Mouse (Mus musculus) E14TG2a.4 (cell line): Measurements from ENCODE around the gene Trem2.

Source experiments
- CTCF ChIP-seq: conservative IDR thresholded peaks from 2 replicates; pipeline ENCODE4 v1.5.1; 2014; ENCODE audit warnings: low read length
- NANOG ChIP-seq: IDR thresholded peaks from 2 replicates; pipeline ENCODE4 v1.6.1; 2014; ENCODE audit warnings: borderline replicate concordance, low read length, mixed read lengths

DNA sequence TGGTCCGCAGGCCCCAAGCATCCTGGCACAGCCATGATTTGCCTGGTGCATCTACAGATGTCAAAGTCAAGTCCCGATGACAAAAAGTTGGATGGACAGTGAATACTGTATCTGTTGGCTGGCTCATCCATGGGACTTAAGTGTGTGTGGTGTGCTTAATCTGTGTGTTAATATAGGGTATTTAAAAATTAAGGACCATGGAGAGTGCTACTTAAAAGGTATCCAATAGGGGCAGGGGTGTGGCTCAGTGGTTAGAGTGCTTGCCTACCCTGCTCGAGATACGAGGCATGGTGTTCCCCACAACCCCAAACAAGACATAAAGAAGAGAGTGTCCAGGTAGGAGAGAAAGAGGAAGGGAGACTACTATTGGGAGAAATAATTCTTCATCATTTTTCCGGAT, 44.4 kb upstream of the Trem2 start:
- TF ChIP-seq NANOG (no peak), CTCF (no peak)
